Mouse (Mus musculus) megakaryocyte, embryonic 14.5 days (primary cell): ENCODE results near the gene Vps35l.

Experiments
- FLI1 ChIP-seq: IDR thresholded peaks from 2 replicates; pipeline ENCODE4 v1.6.1; 2012; ENCODE audit warnings: low read length, inconsistent platforms, mixed read lengths
- GATA1 ChIP-seq: IDR thresholded peaks from 3 replicates; pipeline ENCODE4 v1.6.1; 2012; ENCODE audit warnings: mixed read lengths, low read length, inconsistent platforms, borderline replicate concordance

GRCm38 (mm10) chr7:118765604-118766003 is 25.6 kb downstream of the Vps35l start:
- TF ChIP-seq GATA1: no peak
- no peak for TF ChIP-seq FLI1
